Mouse (Mus musculus) cerebellum, adult 18-20 months (tissue): ENCODE measurements around the gene Lyst.
"Not testable (repeated sequence)": the region's sequence is repeated elsewhere in the genome, so short reads cannot be mapped to it uniquely, and the experiment has no call there.

Experiments used
- DNase-seq, 2 experiments: peaks; one replicate each; pipeline ENCODE4 v3.0.0; 2021

The Lyst gene

GRCm38 (mm10) chr13:13590048-13591011, at the start of gene Lyst:
Gene Lyst, plus strand, starts transcription at chr13:13590397.
- DNase-seq: peak; percentile 99

- DNase-seq: not testable (repeated sequence)
Observed at GRCm38 (mm10) chr13:13543073-13543472, 47.1 kb upstream of the Lyst start.

- DNase-seq: no peak
Observed at GRCm38 (mm10) chr13:13546792-13547191, 43.4 kb upstream of the Lyst start.

GRCm38 (mm10) chr13:13547889-13548288, 42.3 kb upstream of the Lyst start:
- no peak for DNase-seq

- no peak for DNase-seq
Observed at GRCm38 (mm10) chr13:13548431-13549190, 41.6 kb upstream of the Lyst start.

- no peak for DNase-seq
Observed at GRCm38 (mm10) chr13:13549687-13550660, 40.2 kb upstream of the Lyst start.

GRCm38 (mm10) chr13:13552020-13552419, 38.2 kb upstream of the Lyst start:
- no peak for DNase-seq

GRCm38 (mm10) chr13:13553660-13554059, 36.5 kb upstream of the Lyst start:
- no peak for DNase-seq

- DNase-seq: no peak
Observed at GRCm38 (mm10) chr13:13555196-13555595, 35.0 kb upstream of the Lyst start.

- DNase-seq: peak; percentile 49 to 56
Observed at GRCm38 (mm10) chr13:13557001-13557743, 33.0 kb upstream of the Lyst start.

GRCm38 (mm10) chr13:13558251-13558650, 31.9 kb upstream of the Lyst start:
- no peak for DNase-seq

GRCm38 (mm10) chr13:13558900-13559299, 31.3 kb upstream of the Lyst start:
- DNase-seq: no peak

GRCm38 (mm10) chr13:13562571-13562970, 27.6 kb upstream of the Lyst start:
- DNase-seq: no peak

- DNase-seq: no peak
Observed at GRCm38 (mm10) chr13:13564116-13564515, 26.1 kb upstream of the Lyst start.

GRCm38 (mm10) chr13:13564541-13564940, 25.7 kb upstream of the Lyst start:
- no peak for DNase-seq

GRCm38 (mm10) chr13:13567640-13568039, 22.6 kb upstream of the Lyst start:
- DNase-seq: no peak

GRCm38 (mm10) chr13:13568824-13569223, 21.4 kb upstream of the Lyst start:
- DNase-seq: no peak

GRCm38 (mm10) chr13:13569603-13570002, 20.6 kb upstream of the Lyst start:
- DNase-seq: no peak

- DNase-seq: no peak
Observed at GRCm38 (mm10) chr13:13572060-13572835, 17.9 kb upstream of the Lyst start.

- DNase-seq: no peak
Observed at GRCm38 (mm10) chr13:13572941-13573340, 17.3 kb upstream of the Lyst start.
